Mouse (Mus musculus) embryonic fibroblast, embryonic 13.5 days (primary cell): ENCODE results near the gene Smoc1. TPM values are rescaled to one million over a fixed set of nuclear protein-coding genes. Genes with fewer than 3 reads are reported as not detected.

Experiments
- H3K27ac ChIP-seq: 2 replicates; pipeline ENCODE4 v1.5.1; 2012; ENCODE audit warnings: low read length, control low read depth, inconsistent platforms; ENCODE audit not compliant: insufficient read depth
- H3K4me1 ChIP-seq: 2 replicates; pipeline ENCODE4 v1.6.1; 2011; ENCODE audit warnings: low read length; ENCODE audit not compliant: control insufficient read depth, insufficient read depth
- H3K4me3 ChIP-seq: 2 replicates; pipeline ENCODE4 v1.5.1; 2011; ENCODE audit warnings: mild to moderate bottlenecking, control low read depth, low read length; ENCODE audit not compliant: insufficient read depth
- CTCF ChIP-seq: IDR thresholded peaks from 2 replicates; pipeline ENCODE4 v1.5.1; 2011; ENCODE audit warnings: mild to moderate bottlenecking, control low read depth, low read length, moderate library complexity, borderline replicate concordance; ENCODE audit not compliant: insufficient read depth
- POLR2A ChIP-seq: IDR thresholded peaks from 2 replicates; pipeline ENCODE4 v1.6.1; 2011; ENCODE audit warnings: low read depth, mild to moderate bottlenecking, control low read depth, low read length, moderate library complexity
- polyA plus RNA-seq: library from polyadenylated mRNA; stranded (reverse); fragments of >200 nt; gene quantifications from 2 replicates; pipeline ENCODE4 v1.2.4, GENCODE M21; 2011; ENCODE audit warnings: low read depth; ENCODE audit not compliant: missing spikeins, insufficient read length

The Smoc1 gene
- polyA plus RNA-seq, result 18.0 and 30.2 TPM in 2 replicates

DNA sequence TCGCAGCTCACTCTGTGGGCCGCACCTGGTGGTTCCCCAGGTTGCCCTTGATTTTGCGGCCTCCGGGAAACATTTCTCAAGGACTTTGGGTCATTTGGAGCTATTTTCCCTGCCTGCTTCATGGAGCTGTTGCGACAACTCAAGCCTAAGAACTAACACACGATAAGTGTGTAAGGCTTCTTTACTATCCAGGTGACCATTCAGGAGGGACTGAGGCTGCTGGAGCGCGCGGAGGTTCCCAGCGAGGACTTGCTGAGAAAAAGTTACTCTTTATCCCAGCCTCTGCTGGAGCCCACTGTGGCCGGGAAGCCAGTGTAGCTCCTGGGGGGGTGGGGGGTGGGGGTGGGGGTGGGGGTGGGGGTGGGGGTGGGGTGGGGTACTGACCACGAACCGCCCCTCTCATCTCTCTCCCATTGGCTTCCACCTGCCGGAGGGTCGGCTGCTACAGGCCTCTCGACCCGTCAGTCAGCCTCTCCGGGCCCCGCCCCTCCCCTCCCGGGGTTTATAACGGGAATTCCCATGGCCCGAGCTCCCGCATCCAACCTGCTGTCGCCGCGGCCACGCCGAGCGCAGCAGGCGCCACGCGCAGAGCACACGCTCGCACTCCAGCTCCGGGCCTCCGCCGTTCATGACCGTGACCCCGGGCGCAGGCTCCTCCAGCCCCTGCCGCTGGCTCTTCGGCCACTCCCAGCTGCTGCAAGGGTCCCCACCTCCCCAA lies at the start of gene Smoc1:
TSS of gene Smoc1 (plus strand) at position 532 of the 718 bp plus-strand sequence.
- Histone ChIP-seq H3K4me3 (peak within 1 kb of the TSS; percentile 65), H3K27ac (no peak within 1 kb of the TSS), H3K4me1 (no peaks in the 10 kb centered on the region)
- TF ChIP-seq POLR2A (peak; percentile 53; the same call in 1 of the 2 replicates), CTCF (no peak)

DNA sequence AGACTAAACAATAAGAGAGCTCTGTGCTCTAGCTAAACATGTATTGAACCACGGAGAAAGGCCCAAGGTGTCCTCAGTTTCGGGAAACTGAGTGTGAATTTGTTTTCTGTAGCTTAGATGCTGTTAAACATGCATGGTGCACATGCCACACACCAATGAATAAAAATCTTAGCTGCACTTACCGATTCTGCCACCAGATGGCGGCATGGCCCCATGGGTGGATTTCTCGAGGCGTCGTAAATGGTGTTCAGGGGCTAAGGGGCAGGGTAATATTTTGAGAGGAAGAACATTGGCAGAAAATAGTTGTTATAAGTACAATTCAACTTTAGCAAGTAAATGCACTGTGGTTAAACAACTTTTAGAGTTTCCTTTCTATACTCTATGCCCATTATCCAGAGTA lies 44.3 kb upstream of the Smoc1 start:
- Histone ChIP-seq H3K4me1 (no peaks in the 10 kb centered on the region), H3K4me3 (no peak overlapping the region), H3K27ac (no peak overlapping the region)
- TF ChIP-seq CTCF (peak; percentile 83), POLR2A (no peak)

GRCm38 (mm10) chr12:80983695-80984094 lies 42.9 kb upstream of the Smoc1 start:
- Histone ChIP-seq H3K4me1 (no peaks in the 10 kb centered on the region), H3K27ac (no peak overlapping the region), H3K4me3 (no peak overlapping the region)
- TF ChIP-seq CTCF (no peak), POLR2A (no peak)

DNA sequence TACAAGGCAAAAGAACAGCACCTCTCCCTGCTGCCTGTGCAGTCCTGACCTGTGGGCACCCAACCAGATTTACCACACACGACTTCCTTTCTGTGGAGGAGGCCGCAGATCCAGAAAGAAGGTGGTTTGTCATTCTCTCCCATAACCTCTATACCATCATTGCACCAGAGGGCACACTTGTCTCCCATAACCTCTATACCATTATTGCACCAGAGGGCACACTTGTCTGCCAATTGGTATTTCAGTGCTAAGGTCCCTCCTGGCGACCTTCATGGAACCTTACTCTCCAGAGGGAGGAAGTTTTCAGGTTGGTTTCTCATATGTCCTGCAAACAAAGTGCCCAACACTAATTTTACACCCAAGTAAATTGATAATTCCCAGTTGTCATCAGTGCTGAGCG lies 40.0 kb upstream of the Smoc1 start:
- Histone ChIP-seq H3K4me1 (no peaks in the 10 kb centered on the region), H3K27ac (no peak overlapping the region), H3K4me3 (no peak overlapping the region)
- TF ChIP-seq CTCF, result no peak
- no peak for TF ChIP-seq POLR2A

DNA sequence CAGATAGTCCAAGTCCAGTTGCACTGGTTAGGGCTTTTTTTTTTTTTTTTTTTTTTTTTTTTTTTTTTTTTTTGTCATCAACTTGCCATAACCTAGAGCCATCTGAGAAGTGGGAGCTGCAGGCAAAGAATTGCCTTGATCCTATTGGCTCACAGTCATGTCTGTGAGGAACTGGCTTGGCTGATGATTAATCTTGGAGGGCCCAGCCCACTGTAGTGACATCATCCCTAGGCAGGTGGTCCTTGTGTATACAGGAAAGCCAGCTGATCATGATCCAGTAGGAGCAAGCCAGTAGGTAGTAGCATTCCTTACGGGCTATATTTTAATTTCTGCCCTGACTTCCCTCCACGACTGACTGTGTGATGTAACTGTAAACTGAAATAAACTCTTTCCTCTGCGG lies 38.3 kb upstream of the Smoc1 start:
- H3K27ac ChIP-seq, result no peak overlapping the region
- no peak for TF ChIP-seq POLR2A
- no peak for TF ChIP-seq CTCF
- H3K4me1 ChIP-seq, result no peaks in the 10 kb centered on the region

GRCm38 (mm10) chr12:80990901-80991445 lies 35.6 kb upstream of the Smoc1 start:
- no peak overlapping the region for H3K4me3 ChIP-seq

More for the DNA sequence above, 38.3 kb upstream of the Smoc1 start:
- no peak overlapping the region for H3K4me3 ChIP-seq

GRCm38 (mm10) chr12:80991806-80992205 lies 34.8 kb upstream of the Smoc1 start:
- no peaks in the 10 kb centered on the region for H3K4me1 ChIP-seq
- no peak overlapping the region for H3K27ac ChIP-seq
- no peak overlapping the region for H3K4me3 ChIP-seq

More at GRCm38 (mm10) chr12:80990901-80991445, 35.6 kb upstream of the Smoc1 start:
- TF ChIP-seq CTCF (no peak), POLR2A (no peak)
- Histone ChIP-seq H3K4me1 (no peaks in the 10 kb centered on the region), H3K27ac (no peak overlapping the region)

DNA sequence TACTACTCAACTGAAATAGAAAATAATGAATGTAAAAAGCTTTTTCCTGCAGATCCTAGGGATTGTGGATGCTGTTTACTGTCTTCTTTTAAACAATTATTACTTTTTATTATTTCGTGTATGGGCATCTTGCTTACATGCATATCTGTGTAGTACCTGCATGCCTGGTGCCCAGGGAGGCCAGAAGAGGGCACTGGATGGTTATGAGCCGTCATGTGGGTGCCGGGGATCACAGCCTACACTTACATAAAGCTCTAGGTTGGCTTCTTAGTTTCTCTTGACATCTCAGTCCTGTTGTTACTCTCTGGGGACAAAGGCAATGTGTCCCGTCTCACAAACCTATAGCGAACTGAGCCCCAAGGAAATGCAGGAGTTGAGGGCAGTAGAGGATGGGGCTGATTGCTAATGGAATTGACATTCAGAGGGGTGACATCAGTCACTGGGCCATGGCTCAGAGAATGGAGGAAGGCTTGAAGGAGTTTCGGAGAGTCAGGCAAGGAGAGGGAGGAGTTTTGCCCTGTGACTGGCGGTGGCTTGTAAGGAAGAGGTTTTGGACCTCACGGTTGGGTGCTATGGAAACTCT lies 34.0 kb upstream of the Smoc1 start:
- Histone ChIP-seq H3K4me1 (no peaks in the 10 kb centered on the region), H3K27ac (no peak overlapping the region), H3K4me3 (no peak overlapping the region)
- TF ChIP-seq CTCF (no peak), POLR2A (no peak)

More at GRCm38 (mm10) chr12:80991806-80992205, 34.8 kb upstream of the Smoc1 start:
- TF ChIP-seq CTCF, result no peak
- no peak for TF ChIP-seq POLR2A

GRCm38 (mm10) chr12:80993773-80994172 lies 32.8 kb upstream of the Smoc1 start:
- Histone ChIP-seq H3K4me1 (no peaks in the 10 kb centered on the region), H3K4me3 (no peak overlapping the region), H3K27ac (no peak overlapping the region)
- TF ChIP-seq POLR2A (no peak), CTCF (no peak)

DNA sequence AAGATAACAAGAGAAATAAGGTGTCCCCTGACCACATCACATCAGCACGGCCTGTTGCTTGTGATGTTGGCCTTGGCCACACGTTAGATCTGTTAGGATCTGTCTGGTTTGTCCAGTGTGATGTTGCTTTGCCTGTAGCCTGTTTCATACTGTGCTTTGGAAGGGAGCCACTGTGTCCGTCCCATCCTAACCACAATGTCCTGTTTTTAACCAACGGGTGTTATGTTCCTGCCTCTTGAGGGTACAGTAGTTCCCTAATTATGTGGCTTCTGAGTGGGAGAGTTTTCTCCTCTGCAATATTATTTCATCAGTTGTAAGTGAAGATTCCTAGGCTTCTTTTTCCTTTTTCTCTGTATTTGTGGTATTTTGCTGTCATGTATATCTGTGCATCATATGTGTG lies 31.3 kb upstream of the Smoc1 start:
- Histone ChIP-seq H3K4me3 (no peak overlapping the region), H3K27ac (no peak overlapping the region), H3K4me1 (no peaks in the 10 kb centered on the region)
- no peak for TF ChIP-seq CTCF
- no peak for TF ChIP-seq POLR2A
